ENCODE assay signal across 28 mouse cellular contexts in the genomic region with DNA sequence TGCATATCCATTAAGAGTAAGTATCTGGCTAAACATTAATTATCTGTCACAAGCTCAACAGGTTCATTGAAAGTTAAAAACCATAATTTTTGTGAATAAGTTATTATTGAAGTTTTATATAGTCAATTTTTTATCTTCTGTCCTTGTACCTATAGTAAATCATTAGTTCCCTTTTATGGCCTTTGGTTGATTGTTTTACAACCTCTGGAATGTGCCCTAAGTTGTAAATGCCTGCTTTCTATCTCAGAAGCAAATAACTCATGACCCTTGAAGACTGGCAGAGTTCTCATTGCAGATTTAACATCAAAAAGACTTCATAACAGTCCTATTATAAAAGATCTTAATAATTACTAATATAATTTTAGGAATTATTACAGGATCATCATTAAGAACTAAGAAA. TPM values are rescaled to one million over a fixed set of nuclear protein-coding genes. Genes with fewer than 3 reads are reported as not detected.
"Had no signal": no experiment of that assay in that cellular context is flagged by ENCODE, and none has a peak within 500 bp of the region (broad histone marks: within the 10 kb centered on the region; RNA-seq: fewer than 3 reads in every experiment).

No protein-coding gene starts in this region.

- H3K36me3 ChIP-seq: midbrain, embryonic 13.5 days; midbrain, embryonic 15.5 days; neural tube, embryonic 13.5 days; neural tube, embryonic 15.5 days had no signal

- H3K27ac ChIP-seq: midbrain, embryonic 13.5 days; midbrain, embryonic 15.5 days; neural tube, embryonic 13.5 days; neural tube, embryonic 15.5 days had no signal

- H3K9me3 ChIP-seq: midbrain, embryonic 13.5 days; midbrain, embryonic 15.5 days; neural tube, embryonic 13.5 days; neural tube, embryonic 15.5 days had no signal

- H3K4me3 ChIP-seq: midbrain, embryonic 13.5 days; midbrain, embryonic 15.5 days; myocyte; neural tube, embryonic 13.5 days; neural tube, embryonic 15.5 days had no signal

- H3K4me1 ChIP-seq: midbrain, embryonic 13.5 days; midbrain, embryonic 15.5 days; neural tube, embryonic 13.5 days; neural tube, embryonic 15.5 days had no signal

- ATAC-seq: midbrain, embryonic 13.5 days; midbrain, embryonic 15.5 days had no signal

- DNase-seq: lung, adult 18-20 months; lung, embryonic 14.5 days; lung, postnatal 10 days; lung, postnatal 4 days; retina, postnatal 1 day; right cerebral cortex, adult 18-20 months; right cerebral cortex, postnatal 25 days; right cerebral cortex, postnatal 4 days; spleen, adult 18-20 months; thymus, adult 18-20 months; thymus, postnatal 14 days; thymus, postnatal 36 days had no signal

- H3K27me3 ChIP-seq: midbrain, embryonic 13.5 days; midbrain, embryonic 15.5 days; neural tube, embryonic 13.5 days; neural tube, embryonic 15.5 days had no signal

- H3K4me2 ChIP-seq: lung, embryonic 14.5 days; midbrain, embryonic 11.5 days; midbrain, embryonic 13.5 days; midbrain, embryonic 15.5 days; neural tube, embryonic 13.5 days; neural tube, embryonic 15.5 days had no signal

- H3K9ac ChIP-seq: lung, embryonic 14.5 days; midbrain, embryonic 13.5 days; midbrain, embryonic 15.5 days; neural tube, embryonic 13.5 days; neural tube, embryonic 15.5 days had no signal

RNA-seq across cellular contexts. Expression of a gene that starts 10.7 kb away (rescaled TPM):
- total RNA-seq: megakaryocyte, adult 5-6 weeks; megakaryocyte-erythroid progenitor cell, adult 5-6 weeks had no signal
- polyA plus RNA-seq: liver, embryonic 16.5 days; lung, embryonic 14.5 days; lung, embryonic 16.5 days; midbrain, embryonic 11.5 days; midbrain, embryonic 13.5 days; midbrain, embryonic 15.5 days; myocyte; neural tube, embryonic 11.5 days; neural tube, embryonic 13.5 days; neural tube, embryonic 15.5 days; small intestine, adult 2 months; stomach, embryonic 14.5 days; stomach, embryonic 16.5 days; thymus, postnatal 0 days; urinary bladder, adult 2 months had no signal

RNA-seq across cellular contexts. Expression of a gene that starts 12.5 kb away (rescaled TPM):
- total RNA-seq: megakaryocyte, adult 5-6 weeks; megakaryocyte-erythroid progenitor cell, adult 5-6 weeks had no signal
- polyA plus RNA-seq: liver, embryonic 16.5 days; lung, embryonic 14.5 days; lung, embryonic 16.5 days; midbrain, embryonic 11.5 days; midbrain, embryonic 13.5 days; midbrain, embryonic 15.5 days; neural tube, embryonic 11.5 days; neural tube, embryonic 13.5 days; neural tube, embryonic 15.5 days; small intestine, adult 2 months; stomach, embryonic 14.5 days; stomach, embryonic 16.5 days; thymus, postnatal 0 days; urinary bladder, adult 2 months had no signal

RNA-seq across cellular contexts. Expression of a gene that starts 31.5 kb away (rescaled TPM):
- total RNA-seq: megakaryocyte, adult 5-6 weeks; megakaryocyte-erythroid progenitor cell, adult 5-6 weeks had no signal
- polyA plus RNA-seq: liver, embryonic 16.5 days; lung, embryonic 14.5 days; lung, embryonic 16.5 days; midbrain, embryonic 11.5 days; midbrain, embryonic 13.5 days; midbrain, embryonic 15.5 days; myocyte; neural tube, embryonic 11.5 days; neural tube, embryonic 13.5 days; neural tube, embryonic 15.5 days; small intestine, adult 2 months; stomach, embryonic 14.5 days; stomach, embryonic 16.5 days; thymus, postnatal 0 days; urinary bladder, adult 2 months had no signal
